Mouse (Mus musculus) layer of hippocampus, adult 2 months (tissue): ENCODE data around the gene Pakap. TPM values are rescaled to one million over a fixed set of nuclear protein-coding genes. Genes with fewer than 3 reads are reported as not detected.
A peak's percentile ranks its signal among the peaks of the same experiment; 100 is the strongest.

ENCODE experiments used
- DNase-seq, 2 experiments: peaks; one replicate each; pipeline ENCODE4 v3.0.0; 2022; ENCODE audit warnings: low spot score in 2 of 2
- H3K27ac ChIP-seq: fragments of 200-600 bp; 2 replicates; pipeline ENCODE4 v1.8.1; 2022
- H3K4me3 ChIP-seq: fragments of 200-600 bp; 2 replicates; pipeline ENCODE4 v1.8.1; 2022; ENCODE audit warnings: mild to moderate bottlenecking
- CTCF ChIP-seq: fragments of 200-600 bp; conservative IDR thresholded peaks from 2 replicates; pipeline ENCODE4 v1.8.1; 2022; ENCODE audit warnings: antibody characterized with exemption, mild to moderate bottlenecking, moderate library complexity
- total RNA-seq, 2 experiments: library from RNA; stranded (reverse); gene quantifications; 2 replicates each; pipeline ENCODE4 v1.2.3; 2021

The Pakap gene
- total RNA-seq, 2 experiments from 2014 or later: 18.6 to 25.8 TPM

GRCm38 (mm10) chr4:57895902-57896301 lies 327.9 kb downstream of the Pakap start:
- H3K4me3 ChIP-seq: no peak overlapping the region
- no peak overlapping the region for H3K27ac ChIP-seq
- TF ChIP-seq CTCF: no peak
- no peak for DNase-seq

- no peak for TF ChIP-seq CTCF
- DNase-seq: no peak
- H3K4me3 ChIP-seq: no peak overlapping the region
- no peak overlapping the region for H3K27ac ChIP-seq
Measured at GRCm38 (mm10) chr4:57896631-57897030, 328.7 kb downstream of the Pakap start.

- DNase-seq: peak in 1 of 2 experiments; percentile 59
- TF ChIP-seq CTCF: peak; percentile 89
- H3K27ac ChIP-seq: no peak overlapping the region
- no peak overlapping the region for H3K4me3 ChIP-seq
Measured at GRCm38 (mm10) chr4:57901210-57901609, 333.2 kb downstream of the Pakap start.

GRCm38 (mm10) chr4:57902619-57903018 lies 334.6 kb downstream of the Pakap start:
- Histone ChIP-seq H3K4me3 (no peak overlapping the region), H3K27ac (no peak overlapping the region)
- DNase-seq: no peak
- TF ChIP-seq CTCF: no peak

GRCm38 (mm10) chr4:57904211-57904610 lies 336.2 kb downstream of the Pakap start:
- DNase-seq: peak in 1 of 2 experiments; percentile 80
- Histone ChIP-seq H3K27ac (no peak overlapping the region), H3K4me3 (no peak overlapping the region)
- TF ChIP-seq CTCF: peak; percentile 91

GRCm38 (mm10) chr4:57904638-57905037 lies 336.7 kb downstream of the Pakap start:
- Histone ChIP-seq H3K27ac (no peak overlapping the region), H3K4me3 (no peak overlapping the region)
- DNase-seq: no peak
- TF ChIP-seq CTCF: no peak

- no peak overlapping the region for H3K27ac ChIP-seq
- TF ChIP-seq CTCF: no peak
- no peak overlapping the region for H3K4me3 ChIP-seq
- no peak for DNase-seq
Measured at GRCm38 (mm10) chr4:57906708-57907107, 338.7 kb downstream of the Pakap start.

GRCm38 (mm10) chr4:57908860-57909259 lies 340.9 kb downstream of the Pakap start:
- Histone ChIP-seq H3K27ac (no peak overlapping the region), H3K4me3 (no peak overlapping the region)
- DNase-seq: no peak
- TF ChIP-seq CTCF: no peak

- no peak for TF ChIP-seq CTCF
- Histone ChIP-seq H3K4me3 (no peak overlapping the region), H3K27ac (no peak overlapping the region)
- no peak for DNase-seq
Measured at GRCm38 (mm10) chr4:57913021-57913420, 345.0 kb downstream of the Pakap start.

GRCm38 (mm10) chr4:57914193-57915190 lies 346.5 kb downstream of the Pakap start:
- no peak for DNase-seq
- no peak overlapping the region for H3K27ac ChIP-seq
- peak; percentile 28; the same call in 1 of the 2 replicates for TF ChIP-seq CTCF
- no peak overlapping the region for H3K4me3 ChIP-seq

- Histone ChIP-seq H3K27ac (peak overlapping the region; percentile 48; the same call in 1 of the 2 replicates), H3K4me3 (peak overlapping the region; percentile 12; the same call in 1 of the 2 replicates)
- no peak for TF ChIP-seq CTCF
- peak; percentile 44 to 47 for DNase-seq
Measured at GRCm38 (mm10) chr4:57915216-57915965, 347.4 kb downstream of the Pakap start.

GRCm38 (mm10) chr4:57916201-57916661 lies 348.3 kb downstream of the Pakap start, which contains the start of gene D630039A03Rik:
TSS of gene D630039A03Rik (minus strand) at chr4:57916297.
- Histone ChIP-seq H3K4me3 (peak within 1 kb of the TSS; percentile 12; the same call in 1 of the 2 replicates), H3K27ac (peak within 1 kb of the TSS; percentile 48; the same call in 1 of the 2 replicates)
- DNase-seq: no peak
- no peak for TF ChIP-seq CTCF

GRCm38 (mm10) chr4:57916711-57917110 lies 348.7 kb downstream of the Pakap start:
- TF ChIP-seq CTCF: no peak
- H3K27ac ChIP-seq: no peak overlapping the region
- no peak overlapping the region for H3K4me3 ChIP-seq
- DNase-seq: no peak
